8 mouse cellular contexts compared by ENCODE assay signal in genomic region chr11:6275094-6275484, GRCm38 (mm10). TPM values are rescaled to one million over a fixed set of nuclear protein-coding genes. Genes with fewer than 3 reads are reported as not detected.
DNase-seq lines count a peak whose midpoint lies in the region; ATAC-seq and TF ChIP-seq lines count a peak whose summit lies in the region.

No protein-coding gene starts in this region.

- ATAC-seq in erythroblast, adult 5-6 weeks (replicated peaks; ENCODE audit: low FRiP score, poor library complexity, severe bottlenecking): peak; percentile 15; the same call in 1 of the 2 replicates
- peak; percentile 39; the same call in 1 of the 2 replicates for ATAC-seq in intestine, postnatal 0 days
- no peak; the same call in 1 of the 2 replicates for ATAC-seq in neural tube, embryonic 14.5 days (ENCODE audit: low read depth)

- peak overlapping the region; percentile 94 for H3K4me2 ChIP-seq in intestine, postnatal 0 days (replicated peaks; ENCODE audit: low read depth)
- H3K4me2 ChIP-seq in neural tube, embryonic 14.5 days (ENCODE audit: low read depth, low read length): peak overlapping the region; percentile 97

- peaks cover 10% of the 10 kb centered on the region for H3K4me1 ChIP-seq in liver, adult 2 months (ENCODE audit: control insufficient read depth, insufficient read depth, low read length)
- no peaks in the 10 kb centered on the region; the same call in 1 of the 2 replicates for H3K4me1 ChIP-seq in intestine, postnatal 0 days (replicated peaks; ENCODE audit: control insufficient read depth, insufficient read depth, low read length)
- peaks cover 15% of the 10 kb centered on the region for H3K4me1 ChIP-seq in neural tube, embryonic 14.5 days (ENCODE audit: control insufficient read depth, insufficient read depth, low read length)

- no peak for TF ChIP-seq CTCF in liver, adult 2 months (IDR thresholded peaks at IDR 0.05; ENCODE audit: low read depth, low read length)
- no peak for TF ChIP-seq CTCF in intestine, postnatal 0 days (IDR thresholded peaks at IDR 0.05; ENCODE audit: low read depth)

- H3K27ac ChIP-seq in liver, adult 2 months (replicated peaks; ENCODE audit: insufficient read depth, low read depth, low read length): no peak overlapping the region; the same call in 1 of the 2 replicates
- H3K27ac ChIP-seq in intestine, postnatal 0 days (ENCODE audit: low read depth, low read length): peak overlapping the region; percentile 64
- H3K27ac ChIP-seq in neural tube, embryonic 14.5 days (ENCODE audit: low read depth, low read length): peak overlapping the region; percentile 75

- 0 out of 2 replicates have a peak, but pooled peaks cover 2% of the 10 kb centered on the region for H3K9me3 ChIP-seq in intestine, postnatal 0 days (ENCODE audit: control insufficient read depth)
- no peaks in the 10 kb centered on the region for H3K9me3 ChIP-seq in neural tube, embryonic 14.5 days (ENCODE audit: control insufficient read depth, low read length)

- DNase-seq in liver, adult 2 months (ENCODE audit: extremely low read depth, low read depth, low spot score): no peak
- DNase-seq in liver: no peak
- DNase-seq in adrenal gland, adult 18-20 months (ENCODE audit: low spot score in 2 of 2): no peak
- no peak for DNase-seq in right cerebral cortex, postnatal 10 days (ENCODE audit: low spot score in 2 of 2)
- no peak for DNase-seq in cerebellum, postnatal 25 days

- no peaks in the 10 kb centered on the region for H3K27me3 ChIP-seq in liver, adult 2 months (ENCODE audit: control insufficient read depth, insufficient read depth, low read length)
- no peaks in the 10 kb centered on the region for H3K27me3 ChIP-seq in intestine, postnatal 0 days (replicated peaks; ENCODE audit: control insufficient read depth, insufficient read depth, low read length)
- H3K27me3 ChIP-seq in neural tube, embryonic 14.5 days (ENCODE audit: control insufficient read depth, insufficient read depth, low read length): no peaks in the 10 kb centered on the region

- 30% methylated on average over 7 of the region's 7 CpGs for WGBS in liver, adult 2 months
- 25% methylated on average over 7 of the region's 7 CpGs for WGBS in intestine, postnatal 0 days
- WGBS in neural tube, embryonic 14.5 days: 21% methylated on average over 7 of the region's 7 CpGs

- H3K79me2 ChIP-seq in liver, adult 2 months (ENCODE audit: control insufficient read depth, insufficient read depth, low read length): no peaks in the 10 kb centered on the region

- H3K9ac ChIP-seq in liver, adult 2 months (ENCODE audit: low read depth, low read length): peak overlapping the region; percentile 25; the same call in 1 of the 2 replicates
- peak overlapping the region; percentile 46 for H3K9ac ChIP-seq in intestine, postnatal 0 days (ENCODE audit: low read depth, low read length)
- H3K9ac ChIP-seq in neural tube, embryonic 14.5 days (replicated peaks; ENCODE audit: low read depth, low read length): peak overlapping the region; percentile 53

- H3K36me3 ChIP-seq in liver, adult 2 months (ENCODE audit: control insufficient read depth, insufficient read depth, low read length): peaks cover 4% of the 10 kb centered on the region; the same call in 1 of the 2 replicates
- H3K36me3 ChIP-seq in intestine, postnatal 0 days (ENCODE audit: control insufficient read depth, insufficient read depth): peaks cover 18% of the 10 kb centered on the region
- peaks cover 16% of the 10 kb centered on the region for H3K36me3 ChIP-seq in neural tube, embryonic 14.5 days (ENCODE audit: control insufficient read depth, insufficient read depth, low read length)

- H3K4me3 ChIP-seq in liver, adult 2 months (ENCODE audit: insufficient read depth, low read depth, low read length): no peak overlapping the region
- peak overlapping the region; percentile 93 for H3K4me3 ChIP-seq in intestine, postnatal 0 days (ENCODE audit: low read depth, low read length)
- H3K4me3 ChIP-seq in neural tube, embryonic 14.5 days (ENCODE audit: low read depth, low read length): peak overlapping the region; percentile 94

- no peak for TF ChIP-seq POLR2A in liver, adult 2 months (IDR thresholded peaks at IDR 0.05; ENCODE audit: extremely low read depth, insufficient read depth, low read length)

RNA-seq across cellular contexts. Expression of gene Tmed4, which starts 0.4 kb away (rescaled TPM):
- 42.2 and 43.1 TPM in 2 replicates for total RNA-seq in liver, adult 2 months (2014; rRNA removed)
- 80.1 and 83.2 TPM in 2 replicates for polyA plus RNA-seq in liver, adult 2 months (2012; rRNA removed)
- total RNA-seq in erythroblast, adult 5-6 weeks (2015; ENCODE audit: low replicate concordance): 10.0 and 11.7 TPM in 2 replicates
- total RNA-seq in erythroblast, adult 5-6 weeks (2017; ENCODE audit: low replicate concordance): 7.4 and 13.2 TPM in 2 replicates
- polyA plus RNA-seq in intestine, postnatal 0 days (2015; fragmentation: Nextera tagmentation; extraction: Ambion mirVana): 198 and 203 TPM in 2 replicates
- polyA plus RNA-seq in neural tube, embryonic 14.5 days (2014; fragmentation: Nextera tagmentation; extraction: Ambion mirVana): 130 and 133 TPM in 2 replicates
- 100 to 1,000 TPM; 107 to 112 TPM for total RNA-seq in adrenal gland, adult 18-20 months (2021)

RNA-seq across cellular contexts. Expression of gene Ddx56, which starts 7.5 kb away (rescaled TPM):
- total RNA-seq in liver, adult 2 months (2014; rRNA removed): 28.5 and 31.8 TPM in 2 replicates
- polyA plus RNA-seq in liver, adult 2 months (2012; rRNA removed): 19.2 and 30.0 TPM in 2 replicates
- 4.0 and 16.9 TPM in 2 replicates for total RNA-seq in erythroblast, adult 5-6 weeks (2015; ENCODE audit: low replicate concordance)
- total RNA-seq in erythroblast, adult 5-6 weeks (2017; ENCODE audit: low replicate concordance): 3.3 and 9.0 TPM in 2 replicates
- polyA plus RNA-seq in intestine, postnatal 0 days (2015; fragmentation: Nextera tagmentation; extraction: Ambion mirVana): 36.3 and 39.7 TPM in 2 replicates
- 75.2 and 78.3 TPM in 2 replicates for polyA plus RNA-seq in neural tube, embryonic 14.5 days (2014; fragmentation: Nextera tagmentation; extraction: Ambion mirVana)
- total RNA-seq in adrenal gland, adult 18-20 months (2021): 10 to 100 TPM; 48.2 to 52.5 TPM

RNA-seq across cellular contexts. Expression of gene Ogdh, which starts 16.3 kb away (rescaled TPM):
- 69.9 and 106 TPM in 2 replicates for total RNA-seq in liver, adult 2 months (2014; rRNA removed)
- polyA plus RNA-seq in liver, adult 2 months (2012; rRNA removed): 71.1 and 85.2 TPM in 2 replicates
- total RNA-seq in erythroblast, adult 5-6 weeks (2015; ENCODE audit: low replicate concordance): 78.6 and 82.6 TPM in 2 replicates
- 88.5 and 94.4 TPM in 2 replicates for total RNA-seq in erythroblast, adult 5-6 weeks (2017; ENCODE audit: low replicate concordance)
- polyA plus RNA-seq in intestine, postnatal 0 days (2015; fragmentation: Nextera tagmentation; extraction: Ambion mirVana): 141 and 148 TPM in 2 replicates
- 115 and 131 TPM in 2 replicates for polyA plus RNA-seq in neural tube, embryonic 14.5 days (2014; fragmentation: Nextera tagmentation; extraction: Ambion mirVana)
- total RNA-seq in adrenal gland, adult 18-20 months (2021): 100 to 1,000 TPM; 633 to 799 TPM

RNA-seq across cellular contexts. Expression of gene Npc1l1, which starts 45.1 kb away (rescaled TPM):
- total RNA-seq in liver, adult 2 months (2014; rRNA removed): not detected in 2 replicates
- polyA plus RNA-seq in liver, adult 2 months (2012; rRNA removed): 0.05 TPM in 1 of 2 replicates, not detected in the other
- total RNA-seq in erythroblast, adult 5-6 weeks (2015; ENCODE audit: low replicate concordance): not detected in 2 replicates
- total RNA-seq in erythroblast, adult 5-6 weeks (2017; ENCODE audit: low replicate concordance): not detected in 2 replicates
- polyA plus RNA-seq in intestine, postnatal 0 days (2015; fragmentation: Nextera tagmentation; extraction: Ambion mirVana): 70.7 and 75.4 TPM in 2 replicates
- polyA plus RNA-seq in neural tube, embryonic 14.5 days (2014; fragmentation: Nextera tagmentation; extraction: Ambion mirVana): 0.05 and 0.26 TPM in 2 replicates
- under 1 TPM in 1 of 2 experiments, not detected in 1; 0.06 TPM for total RNA-seq in adrenal gland, adult 18-20 months (2021)
